Mouse (Mus musculus) layer of hippocampus, postnatal 36 days (tissue): ENCODE measurements at regions not wholly inside any gene's neighbourhood (a gene's known extent, or its start where the extent isn't known, plus 50 kb on each side); places are given as distances from the start of the nearest gene placed in this dataset.
"Not testable (repeated sequence)": the region's sequence is repeated elsewhere in the genome, so short reads cannot be mapped to it uniquely, and the experiment has no call there.

ENCODE experiments used
- DNase-seq, 2 experiments: peaks; one replicate each; pipeline ENCODE4 v3.0.0; 2022

- DNase-seq: no peak
These were observed 750.8 kb upstream of the Intu start for GRCm38 (mm10) chr3:39780270-39780669.

DNA sequence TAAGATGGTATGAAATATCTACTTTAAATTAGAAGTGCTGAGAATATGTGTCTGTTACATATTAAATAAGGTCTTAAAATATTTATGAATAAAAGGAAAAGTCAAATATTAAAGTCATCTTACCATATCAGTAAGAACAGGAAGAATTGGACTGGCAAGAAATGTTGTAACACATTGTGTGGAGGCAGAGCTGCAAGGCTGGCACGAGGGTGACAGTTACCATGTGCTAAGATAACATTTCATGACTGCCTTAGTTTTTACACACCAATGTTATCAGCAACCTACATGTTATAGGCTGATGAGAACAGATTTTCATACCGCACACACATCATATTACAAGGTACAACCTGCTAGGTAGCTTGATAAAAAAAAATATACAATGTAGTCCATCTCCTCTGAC is 746.2 kb upstream of the Intu start:
- no peak for DNase-seq

GRCm38 (mm10) chr3:39809586-39809985 is 721.5 kb upstream of the Intu start:
- no peak for DNase-seq

DNA sequence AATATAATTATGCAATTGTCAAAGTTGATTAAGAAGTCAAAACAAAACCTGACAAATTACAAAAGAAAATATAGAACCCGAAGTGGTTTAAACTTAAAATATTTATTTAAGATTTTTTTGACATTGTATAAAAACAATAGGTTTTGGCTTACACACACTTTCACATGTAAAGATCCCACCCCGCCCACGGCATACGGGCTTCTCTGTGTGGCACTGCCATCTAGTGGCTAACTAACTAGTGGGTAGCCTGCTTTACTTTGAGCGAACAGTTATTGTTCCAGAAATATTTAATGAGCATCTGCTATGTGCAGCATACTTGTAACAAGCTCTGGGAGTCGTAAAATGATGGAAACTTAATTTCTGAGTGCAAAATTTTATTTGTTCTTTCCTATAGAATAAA is 716.3 kb upstream of the Intu start:
- DNase-seq: peak; percentile 54 to 58

DNA sequence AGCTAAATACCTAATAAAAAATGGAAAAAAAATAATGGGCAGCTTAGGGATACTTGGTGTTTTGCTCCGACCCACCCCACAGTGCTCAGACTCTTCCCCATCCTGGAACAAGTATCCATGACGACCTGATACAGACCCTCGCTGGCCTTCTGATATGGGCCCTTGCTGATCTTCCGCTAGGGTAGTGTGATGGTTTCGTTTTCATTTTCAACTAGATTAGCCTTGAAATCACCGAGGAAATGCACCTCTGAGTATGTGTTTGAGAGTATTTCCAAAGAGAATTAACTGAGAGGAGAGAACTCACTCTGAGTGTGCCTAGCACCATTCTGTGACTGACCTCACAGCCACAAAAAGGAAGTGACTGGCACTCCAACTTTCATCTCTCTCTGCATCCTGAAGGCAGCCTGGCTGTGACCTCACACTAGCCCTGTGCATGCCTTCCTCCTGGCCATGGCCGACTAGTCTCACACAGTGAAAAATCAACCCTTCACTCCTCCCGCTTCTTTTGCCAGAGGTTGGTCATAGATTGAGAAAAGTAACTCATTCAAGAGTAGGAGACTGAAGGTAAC is 700.5 kb upstream of the Intu start:
- DNase-seq: no peak

- DNase-seq: no peak
These were observed 692.5 kb upstream of the Intu start for GRCm38 (mm10) chr3:39838377-39839145.

DNA sequence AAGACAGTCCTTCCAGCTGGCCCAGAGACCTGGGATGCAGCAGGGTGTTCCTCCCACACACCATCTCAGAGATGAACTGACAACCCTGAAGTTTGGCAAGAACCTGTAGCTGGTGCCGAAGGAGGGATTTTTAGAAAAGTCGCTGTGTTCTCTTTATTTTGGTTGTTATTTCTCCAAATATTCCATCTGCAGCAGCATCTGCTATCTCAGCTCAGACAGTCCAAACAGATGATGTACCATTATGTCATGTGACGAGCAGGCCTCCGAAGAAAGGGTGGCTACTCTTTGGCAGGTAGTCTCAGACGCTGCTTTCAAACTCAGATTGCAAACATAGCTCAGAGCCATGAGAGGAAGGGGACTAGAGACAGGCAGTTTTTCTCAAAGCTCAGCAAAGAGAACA is 690.1 kb upstream of the Intu start:
- DNase-seq: peak; percentile 26 to 27

DNA sequence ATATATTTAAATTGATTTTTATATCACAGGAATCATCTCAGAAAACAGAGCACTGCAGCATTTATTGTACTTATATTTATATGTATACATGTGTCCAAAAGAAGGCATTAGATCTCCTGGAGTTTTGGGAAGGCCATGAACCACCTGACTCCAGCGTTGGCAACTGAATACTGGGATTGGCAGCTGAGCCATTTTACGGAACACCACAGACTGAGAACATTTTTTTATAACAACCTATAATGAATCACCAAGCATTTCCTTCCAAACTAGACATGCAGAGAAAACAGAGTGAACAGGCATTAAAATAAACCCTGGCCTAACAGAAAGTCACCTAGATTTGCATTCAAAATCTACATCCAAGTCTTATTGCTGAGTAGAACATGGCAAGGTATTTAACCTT is 686.0 kb upstream of the Intu start:
- no peak for DNase-seq

- DNase-seq: no peak
These were observed 682.3 kb upstream of the Intu start for GRCm38 (mm10) chr3:39848829-39849228.

- no peak for DNase-seq
These were observed 673.8 kb upstream of the Intu start for GRCm38 (mm10) chr3:39857214-39857839.

DNA sequence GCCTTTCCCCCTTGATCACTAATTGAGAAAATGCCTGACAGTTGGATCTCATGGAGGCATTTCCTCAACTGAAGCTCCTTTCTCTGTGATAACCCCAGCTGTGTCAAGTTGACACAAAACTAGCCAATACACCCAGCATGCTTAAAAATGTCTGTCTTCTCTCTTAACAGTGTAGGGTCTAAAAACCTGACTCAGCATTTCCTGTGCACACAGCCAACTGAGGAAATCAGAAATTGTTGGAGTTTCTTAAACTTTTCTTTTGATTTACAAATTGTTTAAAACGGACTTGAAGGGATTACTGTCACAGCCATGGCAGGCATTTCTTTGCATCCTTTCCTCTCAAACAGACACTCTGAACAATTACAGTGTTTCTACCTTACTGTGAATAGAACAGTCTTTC is 655.0 kb upstream of the Intu start:
- DNase-seq: not testable (repeated sequence)

DNA sequence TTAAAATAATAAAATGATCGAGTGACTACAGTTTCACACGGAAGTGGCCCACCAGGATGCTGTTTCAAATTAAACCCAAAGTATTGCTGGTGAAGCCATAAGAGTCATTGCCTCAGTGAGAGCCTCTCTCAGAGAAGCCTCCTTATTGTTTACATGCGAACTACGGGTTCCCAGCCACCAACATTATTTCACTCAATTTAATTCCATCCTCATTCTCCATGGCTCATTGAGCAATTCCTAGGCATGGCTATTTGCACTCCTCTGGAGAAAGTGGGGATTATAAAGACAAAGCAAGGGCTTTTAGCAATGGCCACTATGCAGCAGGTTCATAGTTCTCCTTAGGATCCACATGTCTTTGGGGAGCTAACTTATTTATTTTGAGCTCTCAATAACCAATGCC is 646.7 kb upstream of the Intu start:
- DNase-seq: no peak

GRCm38 (mm10) chr3:39888376-39888775 is 642.7 kb upstream of the Intu start:
- DNase-seq: no peak

DNA sequence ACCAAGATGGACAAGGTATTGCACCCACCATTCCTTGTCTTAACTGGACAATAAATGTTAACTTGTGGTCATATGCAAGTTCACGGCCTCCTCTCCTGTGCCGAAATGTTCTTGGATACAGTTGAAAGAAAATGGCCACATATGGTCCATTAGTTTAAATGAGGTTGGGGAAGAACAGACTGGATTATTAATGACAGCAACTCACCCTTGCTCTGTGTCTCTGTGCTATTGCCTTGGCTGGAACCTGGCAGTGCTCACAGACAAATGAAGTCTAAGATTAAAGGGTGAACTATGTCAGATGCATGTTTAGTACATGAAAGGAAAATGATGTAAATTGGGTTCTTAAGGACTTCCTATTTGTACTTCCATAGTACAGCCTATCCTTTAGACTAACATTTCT is 641.9 kb upstream of the Intu start:
- no peak for DNase-seq

DNA sequence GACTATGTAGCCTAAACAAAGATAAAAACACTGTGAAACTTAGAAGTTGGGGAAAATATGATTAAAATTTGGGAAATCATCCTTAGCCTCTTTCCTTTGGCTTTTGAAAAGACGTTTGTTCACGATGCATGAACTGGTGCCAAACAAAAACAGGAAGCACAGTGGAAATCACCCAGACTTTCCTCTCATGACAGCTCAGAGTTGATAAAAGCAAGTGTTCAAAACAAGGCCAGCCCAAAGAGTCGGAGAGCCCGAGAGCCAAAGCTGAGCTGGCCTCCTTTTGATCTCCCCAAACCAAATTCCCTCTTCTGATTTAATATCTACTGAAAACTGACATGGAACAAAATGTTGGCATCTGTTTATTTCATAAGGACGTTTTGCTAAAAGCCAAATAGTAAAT is 632.1 kb upstream of the Intu start:
- no peak for DNase-seq

GRCm38 (mm10) chr3:39900207-39900606 is 630.9 kb upstream of the Intu start:
- no peak for DNase-seq

DNA sequence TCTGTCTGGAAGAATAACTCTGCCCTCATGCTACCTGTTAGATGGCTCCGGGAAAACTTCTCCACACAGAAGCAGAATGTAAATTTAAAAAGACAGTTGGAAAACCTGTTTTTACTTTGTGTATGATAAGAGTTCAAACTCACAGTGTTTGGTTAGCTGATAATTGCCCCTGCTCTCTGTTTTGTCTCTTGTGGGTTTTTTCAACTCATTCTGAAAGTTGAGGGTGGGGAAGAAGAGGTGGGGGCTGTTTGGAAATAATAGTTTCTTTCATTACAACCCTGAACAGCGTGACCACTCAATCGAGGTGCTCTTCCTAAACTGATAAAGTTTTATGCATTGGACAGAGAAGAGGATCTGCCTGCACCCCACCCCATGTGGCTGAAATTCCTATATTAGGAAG is 626.7 kb upstream of the Intu start:
- DNase-seq: no peak

DNA sequence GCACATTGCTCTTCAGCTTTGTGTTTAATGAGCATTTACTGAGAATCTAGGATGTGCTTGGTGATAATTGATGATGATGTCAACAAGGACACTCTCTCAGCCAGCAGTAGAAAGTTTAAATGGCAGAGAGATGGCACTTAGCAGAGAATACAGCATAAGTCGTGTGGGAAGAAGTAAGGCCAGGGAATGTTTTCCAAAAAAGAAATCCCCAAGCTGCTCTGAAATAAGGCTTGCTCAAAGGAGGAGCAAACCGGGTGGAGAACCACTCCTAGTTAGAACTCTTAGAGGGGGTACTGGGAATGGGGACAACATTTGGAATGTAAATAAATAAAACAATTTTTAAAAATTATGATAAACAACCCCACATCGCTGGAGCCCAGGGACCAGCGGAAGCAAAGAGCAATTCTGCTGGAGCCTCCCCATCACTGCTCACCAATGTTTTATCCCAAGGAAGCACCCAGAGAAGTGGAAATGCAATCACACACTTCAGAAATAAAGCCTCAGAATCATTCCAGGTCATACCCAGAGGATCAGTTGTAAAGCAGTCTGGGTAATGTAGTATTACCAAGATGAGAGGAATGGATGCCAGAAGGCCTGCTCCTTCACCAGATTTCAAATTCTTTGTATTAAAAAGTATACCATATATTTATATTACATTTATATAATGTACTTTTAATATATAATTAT is 622.3 kb upstream of the Intu start:
- DNase-seq: peak; percentile 3 to 6

- DNase-seq: no peak
These were observed 621.4 kb upstream of the Intu start for GRCm38 (mm10) chr3:39909642-39910041.

DNA sequence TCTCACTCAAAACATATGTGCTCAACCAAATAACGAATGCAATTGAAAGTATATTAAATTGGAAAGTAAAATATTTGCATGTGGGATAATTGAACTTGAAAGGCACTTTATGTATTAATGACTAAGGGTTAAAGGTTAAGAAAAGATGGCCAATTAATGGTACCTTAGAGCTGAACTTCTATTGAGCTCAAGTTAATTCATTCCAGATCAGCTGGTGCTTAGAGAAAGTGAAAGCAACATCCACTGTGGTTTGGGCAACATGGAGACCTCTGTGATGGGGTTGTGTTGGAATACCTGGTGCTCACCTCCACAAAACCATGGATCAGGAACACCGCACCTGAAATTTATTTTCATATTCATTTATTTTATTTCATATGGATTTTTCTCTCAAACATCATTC is 612.5 kb upstream of the Intu start:
- DNase-seq: no peak

GRCm38 (mm10) chr3:39925436-39925835 is 605.6 kb upstream of the Intu start:
- no peak for DNase-seq

GRCm38 (mm10) chr3:39928421-39928820 is 602.7 kb upstream of the Intu start:
- DNase-seq: no peak

DNA sequence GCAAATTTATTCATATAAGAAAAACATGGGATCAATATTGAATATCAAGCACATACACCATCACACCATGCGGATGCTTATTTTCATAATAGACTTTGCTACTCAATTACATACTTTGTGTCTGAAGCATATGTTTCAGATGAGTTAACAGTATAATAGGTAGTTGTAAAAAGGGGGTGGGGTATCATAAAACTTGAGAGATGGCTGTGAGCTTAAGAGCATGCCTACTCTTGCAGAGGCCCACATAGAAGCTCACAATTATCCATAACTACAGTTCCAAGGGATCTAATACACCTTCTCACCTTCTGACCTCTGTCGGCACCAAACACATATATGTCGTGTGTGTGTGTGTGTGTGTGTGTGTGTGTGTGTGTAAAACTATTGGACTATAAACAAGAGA is 597.7 kb upstream of the Intu start:
- DNase-seq: no peak
